Mouse (Mus musculus): ENCODE results near the gene Acox1.
A peak's percentile ranks its signal among the peaks of the same experiment; 100 is the strongest.

Acox1 gene

GRCm38 (mm10) chr11:116198639-116199531, at the start of gene Acox1, which contains the start of gene Ten1:
Acox1 (minus strand) TSS chr11:116199045.
Ten1 (plus strand) TSS chr11:116198855.
- peak; percentile 96 for DNase-seq (ENCODE audit: extremely low read depth, insufficient read length, low spot score)

GRCm38 (mm10) chr11:116247502-116248222, 48.8 kb upstream of the Acox1 start:
- DNase-seq (ENCODE audit: extremely low read depth, insufficient read length, low spot score): no peak

GRCm38 (mm10) chr11:116245616-116246015, 46.8 kb upstream of the Acox1 start:
- DNase-seq (ENCODE audit: extremely low read depth, insufficient read length, low spot score): no peak

GRCm38 (mm10) chr11:116244580-116244979, 45.7 kb upstream of the Acox1 start:
- no peak for DNase-seq (ENCODE audit: extremely low read depth, insufficient read length, low spot score)

GRCm38 (mm10) chr11:116241744-116242235, 42.9 kb upstream of the Acox1 start:
- DNase-seq (ENCODE audit: extremely low read depth, insufficient read length, low spot score): no peak

GRCm38 (mm10) chr11:116239797-116240196, 41.0 kb upstream of the Acox1 start:
- DNase-seq (ENCODE audit: extremely low read depth, insufficient read length, low spot score): no peak

- no peak for DNase-seq (ENCODE audit: extremely low read depth, insufficient read length, low spot score)
Measured at GRCm38 (mm10) chr11:116237742-116238395, 39.0 kb upstream of the Acox1 start, which contains the start of gene Evpl. Evpl (minus strand) TSS chr11:116238077.

- DNase-seq (ENCODE audit: extremely low read depth, insufficient read length, low spot score): no peak
Measured at GRCm38 (mm10) chr11:116234901-116235300, 36.1 kb upstream of the Acox1 start.

- no peak for DNase-seq (ENCODE audit: extremely low read depth, insufficient read length, low spot score)
Measured at GRCm38 (mm10) chr11:116232427-116232826, 33.6 kb upstream of the Acox1 start.

- DNase-seq (ENCODE audit: extremely low read depth, insufficient read length, low spot score): no peak
Measured at GRCm38 (mm10) chr11:116228699-116229098, 29.9 kb upstream of the Acox1 start.

- no peak for DNase-seq (ENCODE audit: extremely low read depth, insufficient read length, low spot score)
Measured at GRCm38 (mm10) chr11:116226414-116226813, 27.6 kb upstream of the Acox1 start.

GRCm38 (mm10) chr11:116222740-116223059, 23.9 kb upstream of the Acox1 start:
- DNase-seq (ENCODE audit: extremely low read depth, insufficient read length, low spot score): no peak

GRCm38 (mm10) chr11:116221931-116222739, 23.3 kb upstream of the Acox1 start:
- no peak for DNase-seq (ENCODE audit: extremely low read depth, insufficient read length, low spot score)

GRCm38 (mm10) chr11:116219885-116220284, 21.0 kb upstream of the Acox1 start:
- DNase-seq (ENCODE audit: extremely low read depth, insufficient read length, low spot score): peak; percentile 50

- DNase-seq (ENCODE audit: extremely low read depth, insufficient read length, low spot score): peak; percentile 89
Measured at GRCm38 (mm10) chr11:116218737-116219400, 20.0 kb upstream of the Acox1 start.

- no peak for DNase-seq (ENCODE audit: extremely low read depth, insufficient read length, low spot score)
Measured at GRCm38 (mm10) chr11:116218263-116218662, 19.4 kb upstream of the Acox1 start.

- no peak for DNase-seq (ENCODE audit: extremely low read depth, insufficient read length, low spot score)
Measured at GRCm38 (mm10) chr11:116216549-116216948, 17.7 kb upstream of the Acox1 start.

- no peak for DNase-seq (ENCODE audit: extremely low read depth, insufficient read length, low spot score)
Measured at GRCm38 (mm10) chr11:116215991-116216390, 17.1 kb upstream of the Acox1 start.

- DNase-seq (ENCODE audit: extremely low read depth, insufficient read length, low spot score): no peak
Measured at GRCm38 (mm10) chr11:116215181-116215580, 16.3 kb upstream of the Acox1 start.
